25 mouse cellular contexts compared by ENCODE assay signal in genomic region chr2:37781421-37781820, GRCm38 (mm10). TPM values are rescaled to one million over a fixed set of nuclear protein-coding genes. Genes with fewer than 3 reads are reported as not detected.
DNase-seq lines count a peak whose midpoint lies in the region; ATAC-seq and TF ChIP-seq lines count a peak whose summit lies in the region.
"Had no signal": no experiment of that assay in that cellular context is flagged by ENCODE, and none has a peak within 500 bp of the region (broad histone marks: within the 10 kb centered on the region; RNA-seq: fewer than 3 reads in every experiment).

No protein-coding gene starts in this region.

- H3K9me3 ChIP-seq in forebrain, embryonic 12.5 days, result no peaks in the 10 kb centered on the region
- H3K9me3 ChIP-seq in forebrain, embryonic 15.5 days, result no peaks in the 10 kb centered on the region
- H3K9me3 ChIP-seq in hindbrain, embryonic 10.5 days, result no peaks in the 10 kb centered on the region
- H3K9me3 ChIP-seq in hindbrain, embryonic 14.5 days (ENCODE audit: control insufficient read depth, low read length), result no peaks in the 10 kb centered on the region
- no peaks in the 10 kb centered on the region for H3K9me3 ChIP-seq in forebrain, embryonic 14.5 days (replicated peaks; ENCODE audit: control insufficient read depth, low read length)
- H3K9me3 ChIP-seq: G1E; hindbrain, embryonic 13.5 days; liver, embryonic 13.5 days; midbrain, embryonic 15.5 days; neural tube, embryonic 13.5 days had no signal

- TF ChIP-seq CTCF in brain, embryonic 14.5 days (IDR thresholded peaks at IDR 0.05; ENCODE audit: borderline replicate concordance, extremely low read depth, insufficient read depth, insufficient read length), result no peak

- peaks cover 64% of the 10 kb centered on the region for H3K4me1 ChIP-seq in forebrain, embryonic 12.5 days
- peaks cover 54% of the 10 kb centered on the region for H3K4me1 ChIP-seq in forebrain, embryonic 15.5 days
- H3K4me1 ChIP-seq in hindbrain, embryonic 10.5 days (replicated peaks), result peaks cover 69% of the 10 kb centered on the region
- peaks cover 30% of the 10 kb centered on the region for H3K4me1 ChIP-seq in hindbrain, embryonic 14.5 days (replicated peaks; ENCODE audit: control insufficient read depth, insufficient read depth, low read length)
- H3K4me1 ChIP-seq in forebrain, embryonic 14.5 days (ENCODE audit: control insufficient read depth, insufficient read depth, low read length), result peaks cover 49% of the 10 kb centered on the region

- 0 out of 2 replicates have a peak overlapping the region, but pooled peaks have one; percentile 4 for H3K9ac ChIP-seq in forebrain, embryonic 12.5 days
- no peak overlapping the region for H3K9ac ChIP-seq in forebrain, embryonic 15.5 days (replicated peaks)
- H3K9ac ChIP-seq in hindbrain, embryonic 14.5 days, result no peak overlapping the region
- no peak overlapping the region for H3K9ac ChIP-seq in forebrain, embryonic 14.5 days (ENCODE audit: low read length)
- H3K9ac ChIP-seq: liver, embryonic 13.5 days; lung, embryonic 14.5 days; midbrain, embryonic 15.5 days had no signal

- no peak overlapping the region for H3K4me3 ChIP-seq in forebrain, embryonic 12.5 days (replicated peaks)
- H3K4me3 ChIP-seq in forebrain, embryonic 15.5 days, result no peak overlapping the region
- H3K4me3 ChIP-seq in hindbrain, embryonic 10.5 days, result no peak overlapping the region
- H3K4me3 ChIP-seq in hindbrain, embryonic 14.5 days (replicated peaks; ENCODE audit: low read length), result no peak overlapping the region
- H3K4me3 ChIP-seq in forebrain, embryonic 14.5 days (ENCODE audit: low read depth, low read length), result no peak overlapping the region
- H3K4me3 ChIP-seq: hindbrain, embryonic 13.5 days; liver, embryonic 13.5 days; midbrain, embryonic 15.5 days; myocyte; neural tube, embryonic 13.5 days had no signal

- no peak for ATAC-seq in forebrain, embryonic 12.5 days (ENCODE audit: low FRiP score)
- no peak for ATAC-seq in forebrain, embryonic 15.5 days (replicated peaks)
- ATAC-seq in hindbrain, embryonic 14.5 days (ENCODE audit: low FRiP score), result no peak
- no peak for ATAC-seq in forebrain, embryonic 14.5 days
- ATAC-seq: inflammation-experienced regulatory T-cells, adult 6 months; midbrain, embryonic 15.5 days; Patski had no signal

- 26% methylated on average over 3 of the region's 3 CpGs for WGBS in forebrain, embryonic 12.5 days
- WGBS in forebrain, embryonic 15.5 days, result 27% methylated on average over 3 of the region's 3 CpGs
- 12% methylated on average over 3 of the region's 3 CpGs for WGBS in hindbrain, embryonic 10.5 days
- 26% methylated on average over 3 of the region's 3 CpGs for WGBS in hindbrain, embryonic 14.5 days
- 8% methylated on average over 3 of the region's 3 CpGs for WGBS in forebrain, embryonic 14.5 days

- H3K27ac ChIP-seq in forebrain, embryonic 12.5 days, result 0 out of 2 replicates have a peak overlapping the region, but pooled peaks have one; percentile 79
- H3K27ac ChIP-seq in forebrain, embryonic 15.5 days (replicated peaks), result no peak overlapping the region
- H3K27ac ChIP-seq in hindbrain, embryonic 10.5 days, result peak overlapping the region; percentile 79
- H3K27ac ChIP-seq in hindbrain, embryonic 14.5 days, result no peak overlapping the region
- peak overlapping the region; percentile 48; the same call in 1 of the 2 replicates for H3K27ac ChIP-seq in forebrain, embryonic 14.5 days (ENCODE audit: low read depth, low read length)
- H3K27ac ChIP-seq: hindbrain, embryonic 13.5 days; liver, embryonic 13.5 days; midbrain, embryonic 15.5 days; neural tube, embryonic 13.5 days had no signal

- peaks cover 30% of the 10 kb centered on the region for H3K36me3 ChIP-seq in forebrain, embryonic 12.5 days (replicated peaks)
- no peaks in the 10 kb centered on the region for H3K36me3 ChIP-seq in forebrain, embryonic 15.5 days
- peaks cover 33% of the 10 kb centered on the region for H3K36me3 ChIP-seq in hindbrain, embryonic 10.5 days
- no peaks in the 10 kb centered on the region for H3K36me3 ChIP-seq in hindbrain, embryonic 14.5 days (replicated peaks; ENCODE audit: control insufficient read depth, insufficient read depth)
- H3K36me3 ChIP-seq in forebrain, embryonic 14.5 days (ENCODE audit: control insufficient read depth, insufficient read depth, low read length), result 0 out of 2 replicates have a peak, but pooled peaks cover 4% of the 10 kb centered on the region
- H3K36me3 ChIP-seq: G1E; hindbrain, embryonic 13.5 days; liver, embryonic 13.5 days; midbrain, embryonic 15.5 days; neural tube, embryonic 13.5 days had no signal

- H3K27me3 ChIP-seq in forebrain, embryonic 12.5 days, result no peaks in the 10 kb centered on the region; the same call in none of the 2 replicates
- H3K27me3 ChIP-seq in forebrain, embryonic 15.5 days, result no peaks in the 10 kb centered on the region
- peaks cover 30% of the 10 kb centered on the region for H3K27me3 ChIP-seq in hindbrain, embryonic 10.5 days (ENCODE audit: insufficient read depth, poor library complexity, severe bottlenecking)
- H3K27me3 ChIP-seq in hindbrain, embryonic 14.5 days (ENCODE audit: control insufficient read depth, insufficient read depth, low read length), result no peaks in the 10 kb centered on the region
- no peaks in the 10 kb centered on the region for H3K27me3 ChIP-seq in forebrain, embryonic 14.5 days (replicated peaks; ENCODE audit: control insufficient read depth, insufficient read depth, low read length)
- H3K27me3 ChIP-seq: CH12.LX; midbrain, embryonic 15.5 days; Patski had no signal

- DNase-seq in hindbrain, embryonic 10.5 days (ENCODE audit: low spot score), result no peak
- no peak for DNase-seq in hindbrain, embryonic 14.5 days (ENCODE audit: low spot score)
- peak; percentile 38 for DNase-seq in brain, embryonic 14.5 days (ENCODE audit: low read depth)
- DNase-seq in forebrain, embryonic 14.5 days (ENCODE audit: low spot score), result no peak
- no peak for DNase-seq in B cell, adult 2 months
- DNase-seq: adrenal gland, postnatal 36 days; cerebellum, adult 11 months; cerebellum, postnatal 14 days; kidney, postnatal 4 days; liver, embryonic 13.5 days; lung, embryonic 14.5 days; retina, postnatal 1 day; right cerebral cortex, postnatal 25 days; spleen, adult 18-20 months; thymus, postnatal 14 days had no signal

- no peak for TF ChIP-seq POLR2A in brain, embryonic 14.5 days (IDR thresholded peaks at IDR 0.05; ENCODE audit: borderline replicate concordance, extremely low read depth, insufficient read depth, insufficient read length, poor library complexity, severe bottlenecking)

- peak overlapping the region; percentile 57; the same call in 1 of the 2 replicates for H3K4me2 ChIP-seq in forebrain, embryonic 12.5 days
- no peak overlapping the region for H3K4me2 ChIP-seq in forebrain, embryonic 15.5 days (replicated peaks)
- H3K4me2 ChIP-seq in hindbrain, embryonic 14.5 days (replicated peaks), result no peak overlapping the region
- H3K4me2 ChIP-seq in forebrain, embryonic 14.5 days (ENCODE audit: low read length), result no peak overlapping the region

RNA-seq across cellular contexts. Expression of gene Crb2, which starts 5.4 kb away (rescaled TPM):
- 24.8 and 24.9 TPM in 2 replicates for polyA plus RNA-seq in forebrain, embryonic 12.5 days (2016; fragmentation: Nextera tagmentation; extraction: Ambion mirVana)
- polyA plus RNA-seq in forebrain, embryonic 15.5 days (2015; fragmentation: Nextera tagmentation; extraction: Ambion mirVana), result 7.1 and 8.4 TPM in 2 replicates
- 19.5 and 20.5 TPM in 2 replicates for polyA plus RNA-seq in hindbrain, embryonic 10.5 days (2016; fragmentation: Nextera tagmentation; extraction: Ambion mirVana)
- polyA plus RNA-seq in hindbrain, embryonic 14.5 days (2014; fragmentation: Nextera tagmentation; extraction: Ambion mirVana), result 4.5 and 6.3 TPM in 2 replicates
- polyA plus RNA-seq in brain, embryonic 14.5 days (2012; rRNA removed), result 9.8 and 11.3 TPM in 2 replicates
- polyA plus RNA-seq in forebrain, embryonic 14.5 days (2014; fragmentation: Nextera tagmentation; extraction: Ambion mirVana), result 4.0 and 4.2 TPM in 2 replicates
- polyA plus RNA-seq: G1E; inflammation-experienced regulatory T-cells, adult 6 months; myocyte had no signal

Comparison
In these comparisons a context has a peak if more than half of its experiments do, and no peak if none do; other contexts are left out.
1. H3K27ac ChIP-seq: peak in forebrain, embryonic 12.5 days (single experiment), hindbrain, embryonic 10.5 days (single experiment) and forebrain, embryonic 14.5 days (single experiment); none in forebrain, embryonic 15.5 days (single experiment) and hindbrain, embryonic 14.5 days (single experiment).